Mouse (Mus musculus) CH12.LX (cell line): ENCODE measurements around the gene Tmod3.

Experiments used
- EP300 ChIP-seq: IDR thresholded peaks from 2 replicates; pipeline ENCODE4 v1.6.1; 2011; ENCODE audit warnings: low read length, improper control_type of control experiment
- MAZ ChIP-seq: IDR thresholded peaks from 2 replicates; pipeline ENCODE4 v1.6.1; 2012; ENCODE audit warnings: low read depth, mild to moderate bottlenecking, inconsistent platforms, low read length, improper control_type of control experiment, moderate library complexity
- MXI1 ChIP-seq: IDR thresholded peaks from 2 replicates; pipeline ENCODE4 v1.6.1; 2011; ENCODE audit warnings: mild to moderate bottlenecking, low read depth, low read length, improper control_type of control experiment
- POLR2A ChIP-seq: IDR thresholded peaks from 2 replicates; pipeline ENCODE4 v1.6.1; 2011; ENCODE audit warnings: low read depth, mild to moderate bottlenecking, improper control_type of control experiment, low read length
- UBTF ChIP-seq: IDR thresholded peaks from 2 replicates; pipeline ENCODE4 v1.6.1; 2012; ENCODE audit warnings: low read depth, mild to moderate bottlenecking, inconsistent platforms, low read length, improper control_type of control experiment, moderate library complexity
- ZNF384 ChIP-seq: IDR thresholded peaks from 2 replicates; pipeline ENCODE4 v1.6.1; 2012; ENCODE audit warnings: low read depth, low read length, improper control_type of control experiment, inconsistent platforms

- TF ChIP-seq EP300 = no peak
- TF ChIP-seq ZNF384 = no peak
- TF ChIP-seq MAZ = no peak
- no peak for TF ChIP-seq POLR2A
- TF ChIP-seq UBTF = no peak
- no peak for TF ChIP-seq MXI1
Measured at GRCm38 (mm10) chr9:75601510-75601909, 42.1 kb upstream of the Tmod3 start.
